Mouse (Mus musculus): ENCODE results near the gene Isg20l2. TPM values are rescaled to one million over a fixed set of nuclear protein-coding genes. Genes with fewer than 3 reads are reported as not detected.

The Isg20l2 gene
- 42.8 TPM for polyA plus RNA-seq (2014; fragmentation: Illumina TruSeq; extraction: RNeasy Lipid Tissue Mini Kit (QIAGEN cat#74804))

DNA sequence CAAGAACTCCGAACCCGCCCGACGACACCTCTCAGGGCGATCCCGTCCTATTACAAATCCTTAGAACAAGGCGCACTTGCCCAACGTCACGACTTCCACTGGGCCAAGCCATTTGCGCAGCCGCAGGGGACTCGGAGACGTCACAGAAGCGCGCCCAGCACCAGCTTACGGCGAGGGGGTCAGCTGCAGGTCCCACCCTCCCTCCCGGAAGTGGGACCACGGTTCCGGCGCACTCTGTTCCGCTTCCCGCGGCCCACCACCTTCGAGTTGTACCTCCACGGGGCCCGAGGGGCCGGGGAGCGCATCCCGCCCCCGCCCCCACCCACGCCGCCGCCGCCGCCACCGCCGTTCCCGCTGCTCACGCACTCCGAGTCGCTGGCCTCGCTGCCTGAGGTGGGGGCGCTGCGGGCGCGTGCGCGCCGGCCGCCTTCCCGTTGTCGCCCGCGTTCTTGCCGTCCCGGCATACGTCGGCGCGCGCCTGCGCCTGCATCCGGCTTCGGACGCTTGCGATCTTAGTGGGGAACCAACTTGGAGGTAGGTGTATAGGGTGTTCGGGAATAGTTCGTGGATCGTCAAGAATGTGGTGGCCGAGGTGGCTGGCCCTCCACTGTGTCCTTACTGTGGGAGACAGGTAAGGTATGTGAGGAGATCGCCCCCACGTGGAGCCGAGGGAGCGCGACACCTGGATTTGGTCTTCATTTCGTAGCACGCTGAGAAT lies at the start of gene Isg20l2, which contains the start of gene Rrnad1:
Isg20l2 (plus strand) TSS at position 237 of the 718 bp plus-strand sequence.
Rrnad1 (minus strand) TSS at position 640 of the 718 bp plus-strand sequence.

GRCm38 (mm10) chr3:87885281-87886003 lies 44.7 kb upstream of the Isg20l2 start, which contains the start of gene Prcc:
Gene Prcc, minus strand, starts transcription at chr3:87885608.

GRCm38 (mm10) chr3:87905880-87906485 lies 24.1 kb upstream of the Isg20l2 start, which contains the start of gene Hdgf:
Gene Hdgf, plus strand, starts transcription at chr3:87906321.

GRCm38 (mm10) chr3:87919336-87920108 lies 10.6 kb upstream of the Isg20l2 start, which contains the start of gene Mrpl24:
Gene Mrpl24, plus strand, starts transcription at chr3:87919506.

DNA sequence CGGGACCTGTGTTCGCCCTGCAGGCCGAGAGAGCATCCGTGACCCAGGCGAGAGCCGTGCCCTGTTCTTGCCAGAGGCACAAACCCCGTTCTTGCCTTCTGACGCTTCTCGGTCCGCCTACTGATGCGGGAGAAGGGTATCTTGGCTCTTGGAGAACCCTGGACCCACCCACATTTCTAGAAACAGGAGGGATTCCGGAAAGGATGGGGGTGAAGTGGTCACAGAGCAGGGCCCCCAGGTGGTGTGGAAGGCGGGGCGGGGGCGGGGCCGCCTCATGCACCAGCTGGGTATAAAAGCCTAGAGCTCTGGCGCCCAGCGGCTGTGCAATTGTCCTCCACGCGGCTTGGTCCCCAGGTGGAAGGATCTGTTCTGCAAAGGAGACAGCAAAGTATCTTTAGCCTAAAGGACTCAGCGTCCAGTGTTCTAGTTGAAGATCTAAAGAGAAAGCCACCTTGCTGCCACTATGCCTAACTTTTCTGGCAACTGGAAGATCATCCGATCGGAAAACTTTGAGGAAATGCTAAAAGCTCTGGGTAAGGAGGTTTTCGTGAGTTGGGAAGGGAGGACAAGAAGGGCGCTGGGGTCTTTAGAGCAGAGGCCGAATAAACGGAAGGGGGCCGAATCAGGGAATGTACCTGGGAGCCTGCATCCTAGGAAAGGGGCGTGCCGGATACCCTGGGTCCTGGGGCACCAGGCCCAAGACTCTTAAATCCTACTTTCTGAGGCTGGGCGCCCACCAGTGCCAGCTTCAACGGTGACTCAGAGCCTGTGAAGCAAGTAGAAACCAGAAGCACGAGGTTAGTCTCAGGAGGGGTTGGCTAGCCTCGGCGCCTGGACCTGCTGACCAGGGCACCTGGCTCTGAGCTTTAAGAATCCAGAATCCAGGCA lies 18.5 kb downstream of the Isg20l2 start, which contains the start of gene Crabp2:
Crabp2 (plus strand) TSS at position 289 of the 888 bp plus-strand sequence.

GRCm38 (mm10) chr3:87970939-87971488 lies 40.9 kb downstream of the Isg20l2 start, which contains the start of gene Nes:
Gene Nes, plus strand, starts transcription at chr3:87971078.

Other genes with a start within 250 kb of the Isg20l2 start
- 0.88 TPM for gene Lrrc71, start 181.7 kb upstream of the Isg20l2 start, polyA plus RNA-seq (2014; fragmentation: Illumina TruSeq; extraction: RNeasy Lipid Tissue Mini Kit (QIAGEN cat#74804))
- not detected for gene Ntrk1, start 135.2 kb upstream of the Isg20l2 start, polyA plus RNA-seq (2014; fragmentation: Illumina TruSeq; extraction: RNeasy Lipid Tissue Mini Kit (QIAGEN cat#74804))
- not detected for gene Insrr, start 133.4 kb upstream of the Isg20l2 start, polyA plus RNA-seq (2014; fragmentation: Illumina TruSeq; extraction: RNeasy Lipid Tissue Mini Kit (QIAGEN cat#74804))
- gene Pear1, start 106.0 kb upstream of the Isg20l2 start, polyA plus RNA-seq (2014; fragmentation: Illumina TruSeq; extraction: RNeasy Lipid Tissue Mini Kit (QIAGEN cat#74804)): 1.1 TPM
- 0.14 TPM for gene Sh2d2a, start 83.6 kb upstream of the Isg20l2 start, polyA plus RNA-seq (2014; fragmentation: Illumina TruSeq; extraction: RNeasy Lipid Tissue Mini Kit (QIAGEN cat#74804))
- 3.7 TPM for gene Prcc, start 44.7 kb upstream of the Isg20l2 start, polyA plus RNA-seq (2014; fragmentation: Illumina TruSeq; extraction: RNeasy Lipid Tissue Mini Kit (QIAGEN cat#74804))
- 146 TPM for gene Hdgf, start 24.0 kb upstream of the Isg20l2 start, polyA plus RNA-seq (2014; fragmentation: Illumina TruSeq; extraction: RNeasy Lipid Tissue Mini Kit (QIAGEN cat#74804))
- 52.2 TPM for gene Mrpl24, start 10.8 kb upstream of the Isg20l2 start, polyA plus RNA-seq (2014; fragmentation: Illumina TruSeq; extraction: RNeasy Lipid Tissue Mini Kit (QIAGEN cat#74804))
- 5.2 TPM for gene Rrnad1, start 403 bp downstream of the Isg20l2 start, polyA plus RNA-seq (2014; fragmentation: Illumina TruSeq; extraction: RNeasy Lipid Tissue Mini Kit (QIAGEN cat#74804))
- gene Crabp2, start 18.4 kb downstream of the Isg20l2 start, polyA plus RNA-seq (2014; fragmentation: Illumina TruSeq; extraction: RNeasy Lipid Tissue Mini Kit (QIAGEN cat#74804)): 20.6 TPM
- 8.0 TPM for gene Nes, start 40.8 kb downstream of the Isg20l2 start, polyA plus RNA-seq (2014; fragmentation: Illumina TruSeq; extraction: RNeasy Lipid Tissue Mini Kit (QIAGEN cat#74804))
- 0.74 TPM for gene Bcan, start 69.9 kb downstream of the Isg20l2 start, polyA plus RNA-seq (2014; fragmentation: Illumina TruSeq; extraction: RNeasy Lipid Tissue Mini Kit (QIAGEN cat#74804))
- gene Hapln2, start 97.3 kb downstream of the Isg20l2 start, polyA plus RNA-seq (2014; fragmentation: Illumina TruSeq; extraction: RNeasy Lipid Tissue Mini Kit (QIAGEN cat#74804)): not detected
- 8.7 TPM for gene Gpatch4, start 112.8 kb downstream of the Isg20l2 start, polyA plus RNA-seq (2014; fragmentation: Illumina TruSeq; extraction: RNeasy Lipid Tissue Mini Kit (QIAGEN cat#74804))
- 23.3 TPM for gene Naxe, start 128.2 kb downstream of the Isg20l2 start, polyA plus RNA-seq (2014; fragmentation: Illumina TruSeq; extraction: RNeasy Lipid Tissue Mini Kit (QIAGEN cat#74804))
- not detected for gene Ttc24, start 148.0 kb downstream of the Isg20l2 start, polyA plus RNA-seq (2014; fragmentation: Illumina TruSeq; extraction: RNeasy Lipid Tissue Mini Kit (QIAGEN cat#74804))
- 0.88 TPM for gene Iqgap3, start 151.7 kb downstream of the Isg20l2 start, polyA plus RNA-seq (2014; fragmentation: Illumina TruSeq; extraction: RNeasy Lipid Tissue Mini Kit (QIAGEN cat#74804))
- gene Mef2d, start 212.1 kb downstream of the Isg20l2 start, polyA plus RNA-seq (2014; fragmentation: Illumina TruSeq; extraction: RNeasy Lipid Tissue Mini Kit (QIAGEN cat#74804)): 12.0 TPM